Mouse (Mus musculus): ENCODE measurements at regions not wholly inside any gene's neighbourhood (a gene's known extent, or its start where the extent isn't known, plus 50 kb on each side); places are given as distances from the start of the nearest gene placed in this dataset.

GRCm38 (mm10) chr16:75332853-75333252 lies 253.0 kb downstream of the Lipi start:
- WGBS: 84% methylated on average over 4 of the region's 4 CpGs
- DNase-seq (ENCODE audit: low read depth, low spot score): no peak

DNA sequence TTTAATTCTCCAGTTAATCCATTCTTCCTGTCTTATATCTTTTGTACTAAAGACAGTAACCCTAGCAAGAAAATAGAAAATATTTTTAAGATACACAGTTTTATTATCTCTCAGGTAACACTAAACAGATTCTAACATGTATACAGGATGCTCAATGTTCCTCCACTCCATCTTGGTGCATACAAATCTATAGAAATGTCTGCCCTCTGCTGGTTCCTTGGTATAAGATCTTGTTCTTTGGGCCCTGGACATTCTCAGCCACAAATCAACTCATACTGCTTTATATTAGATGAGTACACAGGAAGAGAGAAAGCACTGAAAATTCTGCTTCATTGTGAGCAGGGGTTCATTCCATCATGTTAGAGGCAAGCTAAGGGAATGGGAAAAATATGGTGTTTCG lies 260.6 kb downstream of the Lipi start:
- 77% methylated on average over 1 of the region's 1 CpGs for WGBS
- no peak for DNase-seq (ENCODE audit: low read depth, low spot score)

- WGBS: 58% methylated on average over 4 of the region's 4 CpGs
Measured at GRCm38 (mm10) chr16:75304743-75305142, 281.1 kb downstream of the Lipi start.

DNA sequence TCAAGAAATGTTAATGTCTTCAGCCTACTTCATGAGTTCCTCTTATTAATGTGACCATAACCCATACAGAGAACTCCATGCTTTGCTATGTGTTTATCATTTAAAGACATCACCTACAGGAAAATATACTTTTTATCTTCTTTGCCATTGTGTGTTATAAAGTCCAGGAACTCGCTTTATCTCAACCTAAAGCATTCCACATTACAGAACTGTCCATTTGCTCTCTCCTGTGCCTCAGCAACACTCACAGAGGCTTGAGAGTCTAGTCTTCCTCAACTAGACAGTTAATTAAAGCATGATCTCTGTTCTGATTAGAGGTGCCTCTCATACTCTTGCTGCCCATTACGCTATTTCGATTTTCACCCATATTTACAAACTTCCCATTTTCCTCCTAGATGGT lies 288.4 kb downstream of the Lipi start:
- no peak for DNase-seq (ENCODE audit: low read depth, low spot score)
- 93% methylated on average over 3 of the region's 3 CpGs for WGBS

More at GRCm38 (mm10) chr16:75304743-75305142, 281.1 kb downstream of the Lipi start:
- no peak for DNase-seq (ENCODE audit: low read depth, low spot score)

GRCm38 (mm10) chr16:75292736-75293428 lies 293.0 kb downstream of the Lipi start:
- 25% methylated on average over 9 of the region's 9 CpGs for WGBS
- peak; percentile 6 for DNase-seq (ENCODE audit: low read depth, low spot score)

DNA sequence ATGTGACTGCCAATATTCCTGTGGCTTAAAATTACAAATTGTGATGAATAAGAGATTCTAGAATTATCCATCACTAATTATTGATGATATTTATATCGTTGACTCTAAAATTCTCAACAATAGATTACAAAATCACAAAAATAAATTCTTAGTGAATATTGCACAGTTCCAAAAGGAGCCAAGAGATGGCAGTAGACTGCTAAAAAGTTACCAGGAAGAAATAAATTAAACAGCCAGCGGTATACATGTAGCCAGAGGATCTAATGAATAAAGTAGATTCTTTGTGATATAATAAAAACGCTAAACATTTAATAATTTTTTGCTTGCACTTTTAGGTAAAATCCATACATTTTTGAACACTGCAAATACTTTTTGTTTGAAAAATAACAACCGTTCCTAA lies 294.7 kb downstream of the Lipi start:
- DNase-seq (ENCODE audit: low read depth, low spot score): no peak
- 35% methylated on average over 4 of the region's 4 CpGs for WGBS

- no peak for DNase-seq (ENCODE audit: low read depth, low spot score)
- WGBS: 80% methylated on average over 1 of the region's 1 CpGs
Measured at GRCm38 (mm10) chr16:75287150-75287549, 298.7 kb downstream of the Lipi start.

GRCm38 (mm10) chr16:75285811-75286210 lies 300.1 kb downstream of the Lipi start:
- 74% methylated on average over 2 of the region's 2 CpGs for WGBS

DNA sequence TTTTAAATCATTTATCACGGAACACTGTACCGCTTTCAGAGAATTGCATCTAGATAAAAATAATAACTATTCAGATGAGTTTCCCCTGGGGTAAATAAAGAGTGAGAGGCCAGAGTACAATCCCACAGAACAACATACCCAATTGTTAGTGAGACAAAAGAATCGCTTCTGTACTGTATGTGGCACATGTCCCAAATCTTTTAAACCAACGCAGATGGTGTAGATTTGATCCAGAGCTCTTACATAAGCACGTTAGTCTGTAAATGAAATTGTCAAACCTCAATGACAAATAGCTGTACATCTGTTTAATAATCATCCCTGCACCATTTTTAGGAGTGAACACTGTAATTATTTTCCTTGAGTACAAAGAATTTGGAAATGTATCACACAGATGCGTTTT lies 322.0 kb downstream of the Lipi start:
- 81% methylated on average over 6 of the region's 6 CpGs for WGBS
- no peak for DNase-seq (ENCODE audit: low read depth, low spot score)

More at GRCm38 (mm10) chr16:75285811-75286210, 300.1 kb downstream of the Lipi start:
- DNase-seq (ENCODE audit: low read depth, low spot score): no peak

GRCm38 (mm10) chr16:75254981-75255380 lies 330.9 kb downstream of the Lipi start:
- 93% methylated on average over 1 of the region's 1 CpGs for WGBS
- no peak for DNase-seq (ENCODE audit: low read depth, low spot score)

DNA sequence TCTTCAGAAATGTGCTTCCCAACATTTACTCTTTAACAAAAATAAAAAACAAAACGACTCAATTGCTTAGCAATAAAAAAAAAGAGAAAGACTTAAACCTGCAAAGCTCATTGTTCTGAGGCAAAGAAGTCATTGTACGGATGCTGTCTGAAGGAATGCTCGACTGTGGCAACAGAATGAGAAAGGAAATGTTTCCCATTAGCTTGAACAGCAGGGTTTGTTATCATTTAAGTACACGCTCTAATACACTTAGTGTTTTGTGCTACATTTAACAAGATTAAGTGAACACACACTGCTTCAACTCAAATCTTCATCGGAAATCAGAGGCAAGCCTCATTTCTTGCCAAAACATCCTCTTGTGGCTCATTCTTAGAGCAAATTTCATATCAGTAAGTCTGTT lies 336.7 kb downstream of the Lipi start:
- WGBS: 44% methylated on average over 5 of the region's 5 CpGs
- no peak for DNase-seq (ENCODE audit: low read depth, low spot score)

DNA sequence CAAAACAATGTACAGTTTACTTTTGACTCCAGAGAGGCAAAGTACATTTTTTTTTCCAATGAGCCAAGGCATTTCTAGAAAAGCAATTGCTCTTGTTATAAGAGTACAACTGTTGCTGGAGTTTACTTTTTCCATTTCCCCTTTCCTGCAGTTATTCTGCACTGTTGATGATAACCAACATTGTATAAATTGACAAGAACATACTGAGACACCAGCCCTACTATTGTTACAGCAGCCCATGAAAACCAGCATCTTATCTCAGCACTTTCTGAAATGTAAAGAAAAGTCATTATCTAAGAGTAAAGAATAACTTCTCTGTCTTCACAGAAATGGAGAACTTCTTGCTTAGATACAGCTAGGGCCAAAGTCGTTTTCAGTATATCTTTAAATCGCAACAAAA lies 345.5 kb downstream of the Lipi start:
- DNase-seq (ENCODE audit: low read depth, low spot score): no peak
- 82% methylated on average over 2 of the region's 2 CpGs for WGBS

DNA sequence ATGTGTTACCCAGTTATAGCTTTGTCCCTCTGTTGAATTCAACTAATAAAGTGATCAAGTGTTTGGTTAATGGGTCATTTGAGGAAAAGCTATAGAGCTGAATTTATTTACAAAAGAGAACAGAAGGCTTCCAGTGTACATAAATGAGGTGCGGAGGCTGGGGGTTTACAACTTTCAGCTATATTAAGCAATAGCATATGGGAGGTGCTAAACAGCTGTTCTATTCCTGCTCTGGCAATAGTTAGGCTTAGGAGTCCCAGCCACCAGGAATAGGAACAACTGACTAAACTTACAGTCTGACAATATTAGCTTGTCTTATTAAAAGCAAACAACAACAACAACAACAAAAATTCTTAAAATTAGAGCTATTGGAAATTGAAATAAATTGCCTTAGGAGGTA lies 353.7 kb downstream of the Lipi start:
- no peak for DNase-seq (ENCODE audit: low read depth, low spot score)
- WGBS: 27% methylated on average over 1 of the region's 1 CpGs

DNA sequence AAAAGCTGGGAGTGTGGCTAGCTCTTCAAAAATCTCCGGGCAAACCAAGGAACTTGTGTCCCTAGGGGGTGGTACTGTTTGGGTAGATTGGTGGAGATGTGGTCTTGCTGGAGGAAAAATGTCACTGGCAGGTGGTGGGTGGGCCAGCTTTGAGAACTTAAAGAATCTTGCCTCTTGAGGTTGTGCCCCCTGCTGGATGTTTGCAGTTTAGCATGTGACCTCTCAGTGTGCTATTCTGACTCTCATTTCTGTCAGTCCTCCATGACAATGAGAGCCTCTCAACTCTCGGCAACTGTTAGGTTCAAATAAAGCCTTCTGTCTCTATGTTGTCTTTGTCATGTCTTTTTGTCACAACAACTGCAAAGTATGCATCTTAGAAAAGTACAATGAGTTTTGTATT lies 392.5 kb downstream of the Lipi start:
- WGBS: 82% methylated on average over 2 of the region's 2 CpGs
- no peak for DNase-seq (ENCODE audit: low read depth, low spot score)

- 89% methylated on average over 6 of the region's 6 CpGs for WGBS
Measured at GRCm38 (mm10) chr16:75190316-75190715, 395.5 kb downstream of the Lipi start.

DNA sequence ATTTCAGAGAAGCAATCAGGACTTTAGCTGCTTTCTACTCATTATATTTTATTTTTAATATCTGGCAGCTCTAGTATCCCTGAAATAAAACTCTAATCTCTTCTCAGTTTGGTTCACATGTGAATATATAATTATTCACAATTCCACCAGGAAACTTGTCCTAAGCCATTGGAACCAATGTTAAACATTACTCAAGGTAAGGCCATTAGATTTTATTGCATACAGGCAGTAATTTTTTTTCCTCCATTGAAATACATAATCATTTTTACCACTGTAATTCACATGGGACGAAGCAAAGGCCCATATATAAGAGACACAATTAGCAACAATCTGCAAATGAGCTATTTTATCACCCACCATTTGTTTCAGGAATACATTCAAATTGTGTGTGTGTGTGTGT lies 419.8 kb downstream of the Lipi start:
- 31% methylated on average over 1 of the region's 1 CpGs for WGBS
- no peak for DNase-seq (ENCODE audit: low read depth, low spot score)

More at GRCm38 (mm10) chr16:75190316-75190715, 395.5 kb downstream of the Lipi start:
- DNase-seq (ENCODE audit: low read depth, low spot score): no peak

DNA sequence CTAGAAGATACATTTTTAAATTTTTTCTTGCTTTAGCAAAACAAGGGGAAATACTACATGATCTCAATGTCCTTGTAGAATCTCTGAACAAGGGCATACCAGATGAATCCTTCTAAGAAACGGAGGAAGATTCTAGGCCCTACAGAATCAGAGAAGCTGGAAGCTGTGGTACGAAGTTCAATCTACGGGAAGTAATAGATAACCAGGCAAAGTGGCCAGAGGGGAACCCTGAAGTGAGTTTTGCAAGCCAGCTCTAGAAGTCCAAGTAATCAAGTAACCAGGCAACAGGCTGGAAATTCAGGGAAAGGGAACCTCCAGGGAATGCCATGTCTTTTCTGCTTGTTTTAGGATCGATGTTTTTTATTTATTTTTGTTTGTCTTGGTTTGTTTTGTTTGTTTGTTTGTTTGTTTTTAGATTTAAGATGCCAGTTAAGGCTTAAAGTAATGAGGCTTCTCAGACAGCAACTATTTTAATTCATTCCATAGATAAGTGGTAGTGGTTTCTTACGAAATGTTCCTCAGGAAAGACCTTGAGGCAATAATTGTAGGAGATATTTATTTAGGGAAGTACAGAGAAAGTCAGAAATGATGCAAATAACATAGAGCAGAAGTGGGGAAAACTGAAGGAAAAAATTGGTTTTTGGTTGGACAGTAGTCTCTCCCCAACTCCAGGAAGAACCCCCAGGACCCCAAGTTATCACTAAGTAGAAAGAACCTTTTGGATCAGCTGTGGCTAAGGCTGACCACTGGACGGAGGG lies 420.7 kb downstream of the Lipi start:
- no peak for DNase-seq (ENCODE audit: low read depth, low spot score)
- WGBS: 49% methylated on average over 6 of the region's 6 CpGs

GRCm38 (mm10) chr16:75159740-75160139 lies 426.1 kb downstream of the Lipi start:
- no peak for DNase-seq (ENCODE audit: low read depth, low spot score)
- 90% methylated on average over 2 of the region's 2 CpGs for WGBS

- no peak for DNase-seq (ENCODE audit: low read depth, low spot score)
Measured at GRCm38 (mm10) chr16:75155441-75156038, 430.3 kb downstream of the Lipi start.

More at GRCm38 (mm10) chr16:75155441-75156038, 430.3 kb downstream of the Lipi start:
- 74% methylated on average over 5 of the region's 5 CpGs for WGBS
